Mouse (Mus musculus) kidney, embryonic 15.5 days (tissue): ENCODE results near the gene Abhd6. TPM values are rescaled to one million over a fixed set of nuclear protein-coding genes. Genes with fewer than 3 reads are reported as not detected.

ENCODE experiments used
- ATAC-seq: fragments of 200-750 bp; cut with Nextera tagmentation; replicated peaks from 2 replicates; pipeline ENCODE4 v1.8.0; 2017; ENCODE audit warnings: moderate TSS enrichment; ENCODE audit not compliant: low FRiP score
- H3K27ac ChIP-seq: fragments of 300-500 bp; sonication (generic); 2 replicates; pipeline ENCODE4 v1.5.1; 2015; ENCODE audit warnings: mild to moderate bottlenecking, inconsistent platforms
- H3K27me3 ChIP-seq: fragments of 300-500 bp; sonication (generic); 2 replicates; pipeline ENCODE4 v1.6.1; 2015; ENCODE audit warnings: inconsistent platforms
- H3K36me3 ChIP-seq: fragments of 300-500 bp; sonication (generic); 2 replicates; pipeline ENCODE4 v1.6.1; 2015; ENCODE audit warnings: inconsistent platforms
- H3K4me1 ChIP-seq: fragments of 300-500 bp; sonication (generic); 2 replicates; pipeline ENCODE4 v1.6.1; 2015; ENCODE audit warnings: inconsistent platforms
- H3K4me2 ChIP-seq: fragments of 300-500 bp; sonication (generic); 2 replicates; pipeline ENCODE4 v1.6.1; 2015; ENCODE audit warnings: moderate library complexity, mild to moderate bottlenecking, inconsistent platforms
- H3K4me3 ChIP-seq: fragments of 300-500 bp; sonication (generic); replicated peaks from 2 replicates; pipeline ENCODE4 v1.5.1; 2015; ENCODE audit warnings: mild to moderate bottlenecking, inconsistent platforms
- H3K9ac ChIP-seq: fragments of 300-500 bp; sonication (generic); 2 replicates; pipeline ENCODE4 v1.6.1; 2015; ENCODE audit warnings: mild to moderate bottlenecking, inconsistent platforms
- H3K9me3 ChIP-seq: fragments of 300-500 bp; sonication (generic); replicated peaks from 2 replicates; pipeline ENCODE4 v1.6.1; 2016; ENCODE audit warnings: inconsistent platforms
- whole genome bisulfite sequencing: fragments of 180-500 bp; shearing (Covaris S2); methylation state at CpG from one replicate; pipeline ENCODE4 v1.1.7; 2015; ENCODE audit warnings: mixed read lengths; 5-methylcytosine and 5-hydroxymethylcytosine counted together
- polyA plus RNA-seq: library from polyadenylated mRNA; unstranded; fragments of >200 nt; fragmentation: Nextera tagmentation; extraction: Ambion mirVana; gene quantifications from 2 replicates; pipeline ENCODE4 v1.2.1, GENCODE M21; 2015

The Abhd6 gene
- 24.7 and 26.6 TPM in 2 replicates for polyA plus RNA-seq

DNA sequence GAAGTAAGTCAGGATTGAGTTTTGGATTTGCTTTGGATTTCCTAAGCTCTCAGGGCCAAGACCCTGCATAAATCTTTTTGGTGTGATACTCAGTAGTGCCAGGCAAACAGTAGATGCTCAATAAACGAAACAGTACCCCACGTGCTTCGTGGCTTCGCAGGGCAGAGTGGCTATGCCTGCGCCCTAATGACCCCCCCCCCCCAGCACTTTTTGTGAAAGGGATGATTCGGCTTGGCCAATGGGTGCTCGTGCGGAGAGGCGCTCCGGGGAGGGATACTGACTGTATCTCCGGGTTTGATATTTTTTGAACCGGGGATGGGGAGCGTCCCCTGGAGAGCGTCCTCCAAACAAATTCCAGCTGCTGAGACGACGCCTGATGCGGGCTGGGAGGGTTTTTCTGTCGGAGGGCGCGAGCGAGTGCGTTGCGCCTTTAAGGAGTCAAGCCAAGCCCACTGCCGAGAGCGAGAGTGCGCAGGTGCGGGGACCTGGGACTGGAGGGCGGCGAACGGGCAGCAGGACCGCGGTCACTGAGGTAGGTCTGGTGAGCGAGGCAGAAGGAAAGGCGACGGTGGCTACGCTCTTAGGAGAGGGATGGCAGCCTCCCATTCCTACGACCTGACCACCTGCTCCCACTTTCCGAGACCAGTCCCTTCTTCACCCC is at the start of gene Abhd6:
Abhd6 (plus strand) TSS at position 471 of the 661 bp plus-strand sequence.
- Histone ChIP-seq H3K9me3 (no peaks in the 10 kb centered on the region), H3K4me2 (peak within 1 kb of the TSS; percentile 91), H3K36me3 (no peaks in the 10 kb centered on the region), H3K4me3 (peak within 1 kb of the TSS; percentile 68), H3K27me3 (peaks cover 25% of the 10 kb centered on the region), H3K27ac (peak within 1 kb of the TSS; percentile 72), H3K9ac (peak within 1 kb of the TSS; percentile 59), H3K4me1 (peaks cover 32% of the 10 kb centered on the region)
- 2% methylated on average over 38 of the region's 38 CpGs for WGBS
- peak; percentile 86 for ATAC-seq

- Histone ChIP-seq H3K9me3 (no peaks in the 10 kb centered on the region), H3K36me3 (peaks cover 27% of the 10 kb centered on the region), H3K27ac (no peak overlapping the region), H3K27me3 (no peaks in the 10 kb centered on the region), H3K9ac (no peak overlapping the region), H3K4me2 (no peak overlapping the region), H3K4me1 (peaks cover 19% of the 10 kb centered on the region), H3K4me3 (no peak overlapping the region)
- ATAC-seq: no peak
- WGBS: 39% methylated on average over 6 of the region's 6 CpGs
These were observed 48.6 kb upstream of the Abhd6 start for GRCm38 (mm10) chr14:7954071-7954471.

GRCm38 (mm10) chr14:7956427-7956826 is 46.3 kb upstream of the Abhd6 start:
- Histone ChIP-seq H3K36me3 (peaks cover 5% of the 10 kb centered on the region), H3K4me1 (peaks cover 24% of the 10 kb centered on the region), H3K4me2 (no peak overlapping the region), H3K9me3 (no peaks in the 10 kb centered on the region), H3K9ac (no peak overlapping the region), H3K27me3 (no peaks in the 10 kb centered on the region), H3K27ac (no peak overlapping the region), H3K4me3 (no peak overlapping the region)
- ATAC-seq: no peak
- 62% methylated on average over 10 of the region's 10 CpGs for WGBS

DNA sequence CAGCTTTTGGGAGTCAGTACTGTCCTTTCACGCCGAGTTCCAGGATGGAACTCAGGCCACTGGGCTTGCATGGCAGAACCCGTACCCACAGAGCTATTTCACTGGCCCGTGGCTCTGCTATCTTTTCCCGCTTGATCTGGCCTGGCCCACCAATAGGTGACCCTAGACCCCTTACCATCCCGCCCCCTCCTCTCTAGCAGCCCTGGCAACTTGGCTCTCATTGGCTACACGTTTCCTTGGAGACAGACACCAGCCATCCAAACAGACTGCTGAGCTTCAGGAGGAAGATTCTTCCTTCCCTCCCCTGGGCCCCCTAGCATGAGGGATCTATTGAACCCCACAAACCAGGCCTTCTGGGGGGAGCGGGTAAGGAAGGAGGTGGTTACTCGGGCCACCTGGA is 45.7 kb upstream of the Abhd6 start, which contains the start of gene Gm45521:
Gm45521 (plus strand) TSS at position 240 of the 400 bp plus-strand sequence.
- ATAC-seq: no peak
- H3K27me3 ChIP-seq: no peaks in the 10 kb centered on the region
- no peak within 1 kb of the TSS for H3K9ac ChIP-seq
- no peaks in the 10 kb centered on the region for H3K9me3 ChIP-seq
- H3K36me3 ChIP-seq: no peaks in the 10 kb centered on the region
- peaks cover 26% of the 10 kb centered on the region for H3K4me1 ChIP-seq
- H3K4me3 ChIP-seq: no peak within 1 kb of the TSS
- 60% methylated on average over 9 of the region's 9 CpGs for WGBS
- H3K4me2 ChIP-seq: no peak within 1 kb of the TSS
- no peak within 1 kb of the TSS for H3K27ac ChIP-seq

DNA sequence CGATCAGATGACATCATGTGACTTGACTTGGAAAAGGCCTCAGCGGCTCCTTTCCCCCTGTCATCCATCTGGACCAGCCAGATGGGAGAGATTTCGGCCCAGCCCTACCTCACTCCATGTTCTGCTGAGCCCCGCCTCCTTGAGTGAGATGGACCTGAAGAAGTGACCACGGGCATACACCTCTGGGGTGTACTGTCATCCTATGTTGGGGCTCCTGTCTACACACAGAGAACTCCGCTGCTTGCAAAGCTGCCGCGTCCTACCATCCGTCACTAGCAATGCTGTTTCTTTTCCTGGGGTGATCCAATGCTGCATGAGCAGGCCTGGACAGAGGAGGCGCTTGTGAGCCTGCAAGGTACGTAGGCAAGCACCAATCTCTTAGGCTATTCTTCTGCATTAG is 42.1 kb upstream of the Abhd6 start:
- Histone ChIP-seq H3K36me3 (no peaks in the 10 kb centered on the region), H3K27me3 (no peaks in the 10 kb centered on the region), H3K4me3 (no peak overlapping the region), H3K9ac (no peak overlapping the region), H3K4me2 (no peak overlapping the region), H3K27ac (no peak overlapping the region), H3K4me1 (0 out of 2 replicates have a peak, but pooled peaks cover 10% of the 10 kb centered on the region), H3K9me3 (no peaks in the 10 kb centered on the region)
- WGBS: 60% methylated on average over 11 of the region's 11 CpGs
- no peak for ATAC-seq

DNA sequence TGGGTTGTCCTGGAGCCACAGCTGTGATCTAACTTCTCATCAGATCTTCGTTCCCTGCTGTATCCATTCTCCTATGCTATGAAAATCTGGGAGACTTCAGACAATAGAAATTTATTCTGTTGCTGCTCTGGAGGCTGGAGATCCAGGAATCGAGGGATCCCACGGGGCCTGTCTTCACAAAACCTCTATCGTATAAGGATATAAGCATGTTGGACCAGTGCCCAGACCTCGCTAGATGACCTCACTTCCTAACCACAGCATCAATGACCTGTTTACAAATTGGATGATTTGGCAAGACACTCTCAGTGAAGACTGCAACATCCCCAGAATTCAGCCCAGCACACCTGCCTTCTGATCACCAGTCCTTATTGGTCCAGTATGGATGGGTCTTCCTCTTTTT is 41.0 kb upstream of the Abhd6 start:
- H3K4me1 ChIP-seq: 0 out of 2 replicates have a peak, but pooled peaks cover 10% of the 10 kb centered on the region
- no peak overlapping the region for H3K9ac ChIP-seq
- WGBS: 63% methylated on average over 5 of the region's 5 CpGs
- H3K4me2 ChIP-seq: no peak overlapping the region
- no peaks in the 10 kb centered on the region for H3K36me3 ChIP-seq
- no peak overlapping the region for H3K4me3 ChIP-seq
- ATAC-seq: no peak
- no peak overlapping the region for H3K27ac ChIP-seq
- H3K27me3 ChIP-seq: no peaks in the 10 kb centered on the region
- H3K9me3 ChIP-seq: no peaks in the 10 kb centered on the region

DNA sequence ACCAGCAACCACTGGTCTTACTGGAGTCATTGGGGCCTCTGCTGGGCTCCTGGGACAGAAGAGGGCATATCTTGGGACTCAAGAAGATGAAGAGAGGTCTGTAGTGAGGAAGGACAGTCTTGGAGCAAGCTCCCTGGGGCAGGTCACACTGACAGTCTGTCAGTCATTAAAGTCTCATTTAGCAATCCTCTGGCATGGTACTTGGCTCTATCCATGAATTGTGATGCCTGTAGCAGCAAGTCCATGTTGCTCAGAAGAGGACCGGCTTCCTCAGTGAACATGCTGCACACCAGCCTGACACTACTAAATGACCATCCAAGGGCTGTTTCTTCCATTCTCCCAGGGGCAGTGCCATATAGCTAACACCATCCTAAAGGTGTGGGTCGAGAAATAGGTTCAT is 40.1 kb upstream of the Abhd6 start:
- no peaks in the 10 kb centered on the region for H3K36me3 ChIP-seq
- no peaks in the 10 kb centered on the region for H3K27me3 ChIP-seq
- no peaks in the 10 kb centered on the region for H3K9me3 ChIP-seq
- H3K4me2 ChIP-seq: no peak overlapping the region
- no peak for ATAC-seq
- WGBS: 82% methylated on average over 2 of the region's 2 CpGs
- H3K9ac ChIP-seq: no peak overlapping the region
- no peak overlapping the region for H3K27ac ChIP-seq
- no peak overlapping the region for H3K4me3 ChIP-seq
- 0 out of 2 replicates have a peak, but pooled peaks cover 10% of the 10 kb centered on the region for H3K4me1 ChIP-seq

DNA sequence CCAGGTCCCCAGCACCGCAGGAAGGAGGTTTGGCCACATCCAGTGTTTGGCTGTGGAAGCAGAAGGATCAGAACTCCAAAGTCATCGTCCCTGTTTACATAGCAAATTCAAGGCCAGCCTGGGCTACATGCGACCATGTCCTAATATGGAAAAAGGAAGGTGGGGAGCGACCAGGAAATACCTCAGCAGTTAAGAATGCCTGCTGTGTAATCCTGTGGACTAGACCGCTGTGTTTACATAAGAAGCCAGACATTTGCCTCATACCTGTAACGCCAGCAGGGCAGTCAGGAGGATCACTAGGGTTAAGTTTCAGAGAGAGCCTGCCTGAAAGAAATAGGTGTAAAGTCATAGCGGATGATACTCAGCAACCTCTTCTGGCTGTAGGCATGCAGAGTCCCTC is 39.5 kb upstream of the Abhd6 start:
- Histone ChIP-seq H3K27ac (no peak overlapping the region), H3K27me3 (no peaks in the 10 kb centered on the region), H3K9me3 (no peaks in the 10 kb centered on the region), H3K9ac (no peak overlapping the region), H3K36me3 (no peaks in the 10 kb centered on the region), H3K4me2 (no peak overlapping the region), H3K4me3 (no peak overlapping the region), H3K4me1 (0 out of 2 replicates have a peak, but pooled peaks cover 10% of the 10 kb centered on the region)
- no peak for ATAC-seq
- 62% methylated on average over 7 of the region's 7 CpGs for WGBS

GRCm38 (mm10) chr14:7964219-7964889 is 38.3 kb upstream of the Abhd6 start:
- ATAC-seq: peak; percentile 66
- Histone ChIP-seq H3K27ac (no peak overlapping the region), H3K4me3 (no peak overlapping the region), H3K36me3 (no peaks in the 10 kb centered on the region), H3K4me1 (0 out of 2 replicates have a peak, but pooled peaks cover 10% of the 10 kb centered on the region), H3K4me2 (no peak overlapping the region), H3K27me3 (no peaks in the 10 kb centered on the region), H3K9ac (no peak overlapping the region), H3K9me3 (no peaks in the 10 kb centered on the region)
- WGBS: 53% methylated on average over 11 of the region's 11 CpGs

GRCm38 (mm10) chr14:7971889-7972493 is 30.7 kb upstream of the Abhd6 start:
- no peak overlapping the region for H3K9ac ChIP-seq
- no peak overlapping the region for H3K27ac ChIP-seq
- H3K4me3 ChIP-seq: no peak overlapping the region
- 0 out of 2 replicates have a peak, but pooled peaks cover 3% of the 10 kb centered on the region for H3K4me1 ChIP-seq
- H3K9me3 ChIP-seq: no peaks in the 10 kb centered on the region
- ATAC-seq: no peak
- no peak overlapping the region for H3K4me2 ChIP-seq
- H3K27me3 ChIP-seq: no peaks in the 10 kb centered on the region
- WGBS: 57% methylated on average over 10 of the region's 10 CpGs
- no peaks in the 10 kb centered on the region for H3K36me3 ChIP-seq

- no peaks in the 10 kb centered on the region for H3K27me3 ChIP-seq
- no peaks in the 10 kb centered on the region for H3K36me3 ChIP-seq
- no peak for ATAC-seq
- no peak overlapping the region for H3K9ac ChIP-seq
- H3K4me2 ChIP-seq: no peak overlapping the region
- 0 out of 2 replicates have a peak, but pooled peaks cover 3% of the 10 kb centered on the region for H3K4me1 ChIP-seq
- H3K9me3 ChIP-seq: no peaks in the 10 kb centered on the region
- no peak overlapping the region for H3K4me3 ChIP-seq
- 89% methylated on average over 1 of the region's 1 CpGs for WGBS
- H3K27ac ChIP-seq: no peak overlapping the region
These were observed 28.1 kb upstream of the Abhd6 start for GRCm38 (mm10) chr14:7974643-7975042.

- Histone ChIP-seq H3K27ac (no peak overlapping the region), H3K4me1 (0 out of 2 replicates have a peak, but pooled peaks cover 3% of the 10 kb centered on the region), H3K27me3 (no peaks in the 10 kb centered on the region), H3K9me3 (no peaks in the 10 kb centered on the region), H3K4me3 (no peak overlapping the region), H3K36me3 (no peaks in the 10 kb centered on the region), H3K4me2 (no peak overlapping the region), H3K9ac (no peak overlapping the region)
- no peak for ATAC-seq
- 75% methylated on average over 6 of the region's 6 CpGs for WGBS
These were observed 27.5 kb upstream of the Abhd6 start for GRCm38 (mm10) chr14:7975177-7975576.
